Mouse (Mus musculus) urinary bladder, postnatal 36 days (tissue): ENCODE results near the gene Ppp1r9a.
"Not testable (repeated sequence)": the region's sequence is repeated elsewhere in the genome, so short reads cannot be mapped to it uniquely, and the experiment has no call there.

Experiments used
- DNase-seq, 2 experiments: peaks; one replicate each; pipeline ENCODE4 v3.0.0; 2022; ENCODE audit warnings: low spot score in 2 of 2, mixed read lengths in 1 of 2

Ppp1r9a gene

DNA sequence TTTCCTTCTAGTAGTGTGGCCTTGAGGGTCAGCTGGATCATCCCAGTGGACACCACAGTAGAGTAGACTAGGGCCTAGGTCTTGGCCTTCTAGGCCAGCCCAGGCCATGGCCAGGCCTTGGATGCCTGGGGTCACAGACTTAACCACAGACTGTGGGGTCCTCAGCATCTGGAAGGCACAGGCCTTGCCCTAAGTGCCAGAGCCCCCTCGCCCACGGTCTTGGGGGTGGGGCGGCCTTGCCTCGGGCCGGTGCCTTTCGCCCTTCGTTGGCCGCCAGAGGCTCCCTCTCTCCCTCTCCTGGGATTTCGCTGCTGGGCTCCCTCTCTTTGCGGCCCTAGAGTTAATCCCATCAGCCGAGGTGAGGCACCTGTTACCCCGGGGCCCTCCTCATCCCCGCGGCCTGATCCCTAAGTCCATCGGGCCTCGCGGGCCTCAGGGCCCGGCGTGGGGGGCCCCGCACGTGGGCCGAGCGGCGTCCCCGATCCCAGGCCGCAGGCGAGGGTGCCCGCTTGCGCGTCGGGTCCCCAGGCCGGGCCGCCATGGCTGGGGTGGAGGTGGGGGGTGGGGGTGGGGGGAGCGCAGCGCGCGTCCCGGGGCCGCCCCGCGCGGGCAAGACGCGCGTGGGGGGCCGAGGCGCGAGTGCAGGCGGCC, at the start of gene Ppp1r9a:
TSS of gene Ppp1r9a (plus strand) at position 244 of the 651 bp plus-strand sequence.
- peak; percentile 48 to 52 for DNase-seq

DNA sequence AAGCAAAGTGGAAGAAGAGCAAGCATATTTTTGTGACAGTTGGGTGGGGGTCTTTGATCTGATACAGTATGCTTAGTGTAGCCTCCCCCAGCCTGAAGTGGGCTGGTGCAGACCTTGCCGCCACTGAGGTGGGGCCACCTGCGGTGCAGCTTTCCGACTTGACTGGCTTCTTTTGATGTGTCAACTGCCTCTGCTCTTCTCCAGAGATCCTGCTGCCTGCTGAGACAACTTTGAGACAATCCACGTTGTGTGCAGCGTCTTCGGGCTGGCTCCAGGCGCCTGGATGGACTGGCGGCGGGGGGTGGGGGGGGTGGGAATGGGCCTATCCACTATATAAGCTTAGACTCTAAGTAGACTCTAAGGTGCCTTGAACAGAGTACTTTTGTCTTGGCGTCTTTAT, 47.5 kb upstream of the Ppp1r9a start:
- DNase-seq, result no peak

DNA sequence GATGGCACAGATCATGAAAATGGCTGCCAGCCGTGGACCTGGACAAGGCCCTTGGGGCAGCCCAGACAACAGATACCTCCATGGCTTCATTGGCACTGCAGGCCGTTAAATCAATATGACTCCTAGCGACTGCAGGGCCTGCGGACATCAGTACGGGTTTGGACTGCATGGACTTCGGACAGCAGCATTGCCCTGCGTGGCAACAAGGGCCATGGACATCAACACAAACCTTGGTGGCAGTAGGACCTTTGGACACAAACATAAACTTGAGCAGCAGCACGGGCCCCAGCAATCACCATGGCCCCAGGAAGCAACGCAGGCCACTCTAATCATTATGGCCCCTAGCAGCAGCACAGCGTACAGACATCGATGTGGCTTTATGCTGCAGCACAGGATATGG, 45.8 kb upstream of the Ppp1r9a start:
- no peak for DNase-seq

DNA sequence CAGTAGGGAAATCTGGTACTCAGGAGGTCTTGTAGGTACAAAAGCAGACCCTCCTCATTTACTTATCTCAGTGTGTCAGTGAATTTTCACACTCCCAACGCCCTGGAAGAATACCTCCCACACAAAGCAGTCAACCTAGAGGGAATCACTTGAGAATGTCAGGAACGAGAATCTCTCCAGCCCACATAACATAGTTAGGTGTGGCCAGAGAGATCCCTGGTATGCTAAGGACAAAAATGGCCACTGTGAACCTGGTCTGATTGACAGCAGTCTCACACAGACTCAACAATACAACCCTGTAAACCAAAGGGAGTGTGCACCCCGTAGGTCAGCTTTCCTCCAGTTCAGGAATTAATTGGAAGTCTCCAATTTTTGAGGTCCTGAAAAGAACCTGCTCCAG, 18.4 kb upstream of the Ppp1r9a start:
- no peak for DNase-seq

DNA sequence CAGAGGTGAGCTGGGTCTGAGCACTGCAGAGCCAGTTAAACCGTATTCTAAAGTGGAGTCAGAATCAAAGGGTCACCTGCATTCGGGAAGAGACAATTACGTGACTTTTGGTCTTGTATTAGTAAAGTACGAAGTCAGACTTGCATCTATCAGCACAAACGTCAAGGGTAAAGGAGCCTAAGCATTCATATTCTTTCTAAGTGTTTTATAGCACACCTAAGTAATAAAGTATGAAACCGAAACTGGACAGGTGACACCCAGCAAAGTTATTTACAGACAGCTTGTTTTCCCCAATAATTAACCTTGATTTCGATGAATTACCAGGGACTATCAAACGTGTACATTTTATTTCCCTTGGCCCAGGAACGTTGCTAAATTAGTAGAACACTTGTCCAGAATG, 13.2 kb upstream of the Ppp1r9a start:
- DNase-seq, result no peak

DNA sequence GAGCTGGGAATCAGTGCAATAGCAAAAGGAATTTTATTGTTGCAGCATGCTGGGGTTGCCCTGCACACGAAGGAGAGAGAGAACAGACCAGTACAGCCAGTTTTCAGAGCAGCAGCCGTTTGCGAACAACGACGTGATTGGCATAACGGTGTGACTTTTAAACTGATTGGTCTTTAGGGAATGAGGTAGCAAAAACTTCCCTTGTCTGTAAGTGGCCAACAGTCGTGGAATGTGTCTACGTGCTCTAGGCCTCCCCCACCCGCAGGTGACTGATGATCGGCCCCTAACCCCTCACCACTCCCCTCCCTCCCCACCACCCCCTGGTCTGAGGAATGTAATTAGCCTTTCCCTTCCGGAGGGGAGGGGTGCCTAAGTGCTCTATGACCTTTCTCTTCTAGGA, 10.3 kb upstream of the Ppp1r9a start:
- no peak for DNase-seq

DNA sequence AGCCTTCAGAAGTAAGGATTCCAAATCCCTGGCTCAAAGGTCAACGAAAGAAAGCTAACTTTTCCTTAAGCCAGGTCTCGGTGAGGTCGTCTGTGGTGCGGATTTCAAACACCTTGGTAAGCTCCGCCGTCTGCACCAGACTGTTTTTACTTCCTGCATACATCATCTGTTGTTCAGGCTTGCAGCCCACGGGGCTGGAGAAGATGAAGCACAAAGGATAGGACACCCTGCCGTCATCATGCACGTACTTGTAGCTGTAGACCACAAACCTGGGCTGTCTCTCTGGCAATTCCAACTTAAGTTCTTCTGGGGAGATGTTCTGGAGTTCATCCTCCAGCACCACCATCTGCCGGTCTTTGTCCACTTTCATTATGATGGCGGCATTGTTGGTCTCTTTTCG, 9.4 kb upstream of the Ppp1r9a start:
- DNase-seq, result not testable (repeated sequence)

DNA sequence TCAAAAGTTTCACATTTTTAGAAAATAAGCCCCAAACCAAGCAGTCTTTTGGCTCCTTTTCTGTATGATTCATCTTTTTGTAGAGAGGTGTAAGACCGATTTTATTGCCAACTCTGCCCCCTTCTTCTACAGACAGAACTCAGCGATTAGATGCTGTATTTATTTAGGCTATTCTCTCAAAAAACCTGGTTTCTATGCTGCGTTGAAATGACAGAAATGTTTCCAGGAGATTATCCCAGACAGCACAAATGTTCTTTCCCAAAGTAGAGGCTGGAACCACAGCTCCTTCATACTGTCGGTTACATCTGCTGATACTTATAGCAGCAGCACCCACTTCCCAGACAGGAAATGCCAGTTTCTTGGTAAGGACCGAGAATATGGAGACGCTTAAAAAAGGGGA, 2.8 kb upstream of the Ppp1r9a start:
- no peak for DNase-seq

DNA sequence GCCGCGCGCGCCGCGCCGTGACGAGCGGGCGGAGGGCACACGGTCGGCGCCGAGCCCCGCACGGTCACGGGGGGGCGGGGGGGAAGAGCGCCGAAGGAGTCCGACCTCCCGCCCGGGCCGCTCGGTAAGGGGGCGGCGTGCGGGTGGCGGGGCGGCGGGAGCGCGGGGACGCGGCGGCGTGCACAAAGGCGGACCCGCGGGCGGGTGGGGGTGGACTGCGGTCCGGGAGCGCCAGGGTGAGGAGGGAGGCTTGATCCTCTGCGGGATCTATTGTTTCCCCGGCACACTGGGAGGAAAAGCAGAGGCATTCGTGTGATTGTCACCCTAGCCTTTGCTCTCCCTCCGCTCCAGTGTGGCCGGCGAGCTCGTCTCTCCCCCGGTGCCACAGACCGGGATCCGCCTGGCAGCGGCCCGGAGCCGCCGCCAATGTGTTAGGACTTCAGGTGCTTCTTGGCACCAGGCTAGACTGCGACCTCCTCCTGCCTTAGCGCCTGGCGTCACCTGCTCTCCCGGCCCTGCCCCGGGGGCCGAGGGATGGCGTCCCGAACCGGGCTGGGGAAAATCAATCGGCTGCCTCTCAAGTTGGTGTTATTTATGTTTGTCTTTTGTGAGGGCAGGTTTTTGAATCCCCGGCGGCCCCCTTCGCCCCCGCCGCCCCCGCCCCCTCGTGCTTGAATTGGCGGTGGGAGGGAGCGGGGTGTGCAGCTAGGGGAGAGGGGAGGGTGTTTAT, 773 bp downstream of the Ppp1r9a start:
- peak; percentile 41 to 42 for DNase-seq

DNA sequence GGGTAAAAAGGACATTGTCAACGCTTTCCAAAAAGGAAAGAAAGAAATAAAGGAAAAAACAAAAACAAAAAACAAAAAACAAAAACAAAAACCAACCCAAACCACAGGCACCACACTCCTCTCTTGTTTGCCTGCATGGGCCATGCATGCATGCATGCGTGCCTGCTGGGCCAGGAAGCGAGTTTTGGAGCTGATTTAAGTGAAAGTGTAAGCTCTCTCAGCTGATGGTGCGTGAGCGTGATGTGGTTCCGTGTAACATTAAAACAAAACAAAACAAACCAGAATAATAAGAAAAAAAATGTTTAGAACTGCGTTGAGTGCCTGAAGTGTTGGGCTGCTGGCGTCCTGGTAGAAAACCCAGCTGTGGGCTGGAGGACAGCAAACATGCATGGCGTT, 1.3 kb downstream of the Ppp1r9a start:
- DNase-seq, result peak; percentile 3 to 14

DNA sequence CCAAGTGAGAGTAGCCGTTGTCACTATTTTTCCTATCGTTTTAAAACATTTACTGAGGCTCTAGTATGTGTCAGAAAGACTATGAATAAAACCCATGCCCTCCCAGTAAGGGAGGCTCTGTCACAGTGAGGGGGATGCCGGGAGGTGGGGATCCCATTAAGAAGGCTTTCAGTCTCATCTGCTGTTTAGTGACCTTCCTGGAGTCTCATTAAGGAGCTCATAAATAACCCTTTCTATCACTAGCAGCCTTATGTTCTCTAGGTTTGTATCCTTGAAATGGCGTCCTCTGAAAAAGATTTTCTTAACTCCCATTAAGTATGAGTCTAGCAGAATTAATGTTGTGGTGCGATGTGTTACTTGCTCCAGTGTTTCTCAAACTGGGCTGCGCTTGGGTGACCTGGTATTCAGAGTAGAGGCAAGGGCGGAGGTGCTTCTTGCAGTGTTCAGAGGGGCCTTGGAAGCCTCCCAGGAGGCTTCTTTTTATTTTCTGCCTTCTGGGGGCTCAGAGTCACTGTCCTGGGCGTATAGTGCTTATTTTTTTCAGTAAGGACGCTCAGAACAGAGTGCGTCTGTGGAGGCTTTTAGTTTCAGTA, 7.4 kb downstream of the Ppp1r9a start:
- no peak for DNase-seq

DNA sequence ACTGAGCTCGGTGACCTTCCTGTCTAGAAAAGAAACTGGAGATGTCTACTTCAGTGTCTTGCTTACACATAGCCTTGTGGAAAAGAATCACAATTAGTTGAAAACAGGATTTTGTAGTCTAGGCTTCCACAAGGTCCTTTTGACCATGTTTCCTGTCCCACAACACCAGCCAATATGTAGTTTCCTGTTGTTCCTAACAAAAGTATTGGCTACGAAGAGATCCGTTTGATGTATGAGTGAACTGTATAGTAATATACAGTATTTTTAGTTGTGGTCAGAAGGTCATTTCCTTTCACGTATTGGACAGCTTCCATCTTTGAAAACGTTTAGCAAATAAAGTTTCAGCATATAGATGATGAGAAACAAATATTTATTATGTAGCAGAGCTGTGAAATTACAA, 15.8 kb downstream of the Ppp1r9a start:
- DNase-seq, result no peak

DNA sequence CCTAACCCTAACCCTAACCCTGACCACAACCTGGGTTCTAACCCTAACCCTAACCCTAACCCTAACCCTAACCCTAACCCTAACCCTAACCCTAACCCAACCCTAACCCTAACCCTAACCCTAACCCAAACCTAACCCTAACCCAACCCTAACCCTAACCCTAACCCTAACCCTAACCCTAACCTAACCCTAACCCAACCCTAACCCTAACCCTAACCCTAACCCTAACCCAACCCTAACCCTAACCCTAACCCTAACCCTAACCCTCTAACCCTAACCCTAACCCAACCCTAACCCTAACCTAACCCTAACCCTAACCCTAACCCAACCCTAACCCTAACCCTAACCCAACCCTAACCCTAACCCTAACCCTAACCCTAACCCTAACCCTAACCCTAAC, 21.1 kb downstream of the Ppp1r9a start:
- DNase-seq, result not testable (repeated sequence)

DNA sequence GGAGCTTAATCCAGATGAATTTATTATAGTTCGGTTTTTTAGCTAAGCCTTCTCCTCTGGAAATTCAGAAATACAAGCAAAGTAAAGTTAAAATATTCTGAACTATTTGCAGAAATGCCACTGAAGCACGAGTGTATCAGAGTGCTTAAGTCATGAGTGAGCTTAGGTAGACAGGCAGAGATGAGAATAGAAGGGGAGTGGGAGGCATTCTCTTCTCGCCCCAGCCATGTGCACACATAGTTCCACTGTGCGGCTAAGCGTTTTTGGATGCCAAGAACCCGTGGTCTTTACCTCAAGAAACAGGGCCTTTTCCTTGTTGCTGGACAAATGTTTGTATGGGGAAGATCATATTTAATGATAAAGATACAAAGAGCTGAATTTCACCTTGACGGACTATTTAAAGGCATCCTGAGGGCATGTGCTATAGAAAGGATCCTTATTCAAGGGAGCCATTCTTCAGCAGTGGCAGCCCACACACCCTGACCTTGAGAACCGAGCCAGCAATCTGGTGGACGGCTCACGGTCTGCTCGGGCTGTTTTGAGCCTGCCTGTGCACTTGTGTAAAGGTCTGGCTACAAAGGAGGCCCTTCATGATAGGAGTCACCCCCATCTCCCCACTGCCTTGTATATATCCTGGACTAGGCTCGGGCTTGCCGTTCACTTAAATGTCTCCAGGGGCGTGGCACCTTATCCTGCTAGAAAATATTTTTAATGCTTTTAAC, 23.4 kb downstream of the Ppp1r9a start:
- DNase-seq, result no peak

DNA sequence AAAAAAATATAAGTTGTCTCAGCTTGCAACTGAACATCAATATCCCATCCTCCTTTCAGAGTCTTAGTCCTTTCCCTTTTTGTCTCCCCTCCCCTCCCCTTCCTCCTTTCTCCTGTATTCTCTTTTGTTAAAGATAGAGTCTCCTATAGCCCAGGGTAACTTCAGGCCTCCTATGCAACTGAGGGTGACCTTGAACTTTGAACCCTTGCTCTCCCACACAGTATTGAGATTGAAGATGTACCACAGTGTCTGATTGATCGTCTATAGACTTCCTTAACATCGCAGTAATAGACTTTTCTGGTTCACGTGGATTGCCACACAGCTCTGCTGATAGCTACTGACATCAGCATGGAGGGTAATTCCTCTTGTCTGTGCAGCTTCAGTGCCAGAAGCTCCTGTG, 27.6 kb downstream of the Ppp1r9a start:
- no peak for DNase-seq

DNA sequence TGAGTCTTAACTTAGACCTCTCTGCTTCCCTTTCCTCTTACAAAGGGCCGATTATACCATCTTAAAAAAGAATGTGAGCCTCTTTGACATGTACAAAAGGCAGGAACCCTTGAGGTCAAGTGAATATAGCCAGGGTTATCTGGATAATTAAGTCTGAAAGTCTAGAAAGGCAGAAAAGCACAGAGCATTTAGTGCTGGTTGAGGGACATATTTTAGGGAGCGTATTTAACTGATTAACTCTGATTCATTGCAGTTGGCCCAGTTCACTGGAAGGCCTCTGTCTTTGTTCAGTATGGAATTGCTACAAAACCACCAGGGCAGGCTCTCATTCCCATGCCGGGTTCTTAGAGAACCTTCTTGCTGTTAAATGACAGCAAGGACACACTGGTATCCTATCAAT, 36.2 kb downstream of the Ppp1r9a start:
- no peak for DNase-seq

DNA sequence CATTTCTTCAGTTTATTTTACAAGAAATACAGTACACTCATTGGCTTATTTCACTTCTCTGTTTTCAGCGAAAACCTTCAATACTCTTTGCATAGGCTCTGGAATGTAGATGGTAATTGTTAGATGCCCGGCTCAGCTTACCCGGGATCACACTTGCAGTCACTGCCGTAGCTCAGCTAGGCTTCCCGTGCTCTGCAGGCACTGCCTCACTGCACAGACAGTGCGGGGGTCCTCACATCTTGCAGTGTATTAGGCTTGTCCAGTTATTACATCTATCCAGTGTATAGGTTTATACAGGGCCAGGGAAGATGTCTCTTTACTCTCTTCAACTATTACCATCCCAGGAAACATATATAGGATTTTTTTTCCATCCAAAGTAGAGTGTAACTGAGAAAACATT, 37.4 kb downstream of the Ppp1r9a start:
- no peak for DNase-seq

DNA sequence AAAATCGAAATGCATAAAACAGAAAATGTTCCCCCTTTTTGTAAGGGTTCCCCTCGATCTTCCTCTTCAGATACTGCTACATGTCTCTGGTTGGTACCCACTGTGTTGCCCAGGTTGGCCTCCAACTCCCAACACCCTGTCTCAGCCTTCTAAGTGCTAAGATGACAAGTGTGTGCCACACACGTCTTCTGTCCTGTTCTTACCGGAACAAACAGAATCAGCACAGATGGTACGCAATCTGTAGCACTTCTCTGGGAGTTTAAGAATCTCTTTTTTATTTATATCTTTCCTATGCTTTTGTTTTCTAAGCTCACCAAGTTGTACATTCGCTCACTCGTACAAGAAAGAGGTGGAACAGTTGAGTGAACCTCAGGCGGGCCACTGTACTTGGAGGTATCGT, 37.9 kb downstream of the Ppp1r9a start:
- DNase-seq, result no peak

DNA sequence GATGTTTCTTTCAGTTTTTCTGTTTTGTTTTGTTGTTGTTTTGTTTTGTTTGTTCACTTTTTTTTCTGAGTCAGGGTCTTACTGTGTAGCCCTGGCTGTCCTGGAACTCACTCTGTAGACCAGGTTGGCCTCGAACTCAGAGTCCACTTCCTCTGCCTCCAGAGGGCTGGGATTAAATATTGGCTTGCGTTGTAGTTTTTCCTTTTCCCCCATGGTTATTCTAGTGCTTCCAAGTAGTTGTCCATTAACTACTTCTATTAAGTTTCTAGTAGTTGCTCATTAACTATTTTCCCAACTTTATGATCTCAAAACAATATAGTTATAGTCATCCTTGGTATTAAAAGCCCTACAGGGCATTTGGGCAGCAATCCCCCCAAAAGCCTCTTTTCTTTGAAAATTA, 41.1 kb downstream of the Ppp1r9a start:
- DNase-seq, result no peak

DNA sequence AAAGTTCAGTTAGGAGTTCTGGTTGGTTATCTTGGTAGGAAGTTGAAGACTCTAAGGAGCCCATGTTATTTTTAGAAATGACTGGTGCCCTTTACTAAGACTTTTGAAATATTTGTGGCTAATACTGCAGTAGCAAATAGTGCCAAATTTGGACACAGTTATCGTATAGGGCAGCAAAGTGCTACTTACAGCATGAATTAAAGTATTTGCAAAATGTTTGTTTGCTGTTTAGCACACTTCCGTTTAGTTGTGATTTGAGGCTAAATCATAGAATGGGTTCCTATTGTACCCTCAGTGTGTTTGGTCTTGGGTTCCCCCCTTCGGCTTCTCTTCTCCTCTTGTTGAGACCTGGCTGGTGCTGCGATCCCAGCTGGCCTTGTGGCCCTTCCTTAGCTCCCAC, 45.3 kb downstream of the Ppp1r9a start:
- no peak for DNase-seq

DNA sequence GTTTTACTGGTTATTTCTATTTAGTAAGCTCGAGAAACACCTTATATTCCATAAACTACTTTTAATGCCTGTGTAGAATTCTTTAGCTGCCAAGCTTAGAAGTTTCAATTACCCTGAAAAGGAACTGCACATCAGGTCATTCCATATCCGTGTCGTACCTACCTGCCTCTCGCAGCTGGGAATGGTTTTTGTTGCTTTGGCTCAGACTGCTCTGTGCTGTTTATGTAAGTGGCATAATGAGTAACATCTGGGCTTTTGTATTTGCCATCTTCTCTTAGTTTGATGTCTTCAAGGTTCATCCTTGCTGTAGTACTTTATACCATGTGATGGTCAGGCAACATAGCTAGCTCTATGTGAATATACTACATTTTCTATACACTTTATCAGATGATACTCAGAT, 47.0 kb downstream of the Ppp1r9a start:
- no peak for DNase-seq

DNA sequence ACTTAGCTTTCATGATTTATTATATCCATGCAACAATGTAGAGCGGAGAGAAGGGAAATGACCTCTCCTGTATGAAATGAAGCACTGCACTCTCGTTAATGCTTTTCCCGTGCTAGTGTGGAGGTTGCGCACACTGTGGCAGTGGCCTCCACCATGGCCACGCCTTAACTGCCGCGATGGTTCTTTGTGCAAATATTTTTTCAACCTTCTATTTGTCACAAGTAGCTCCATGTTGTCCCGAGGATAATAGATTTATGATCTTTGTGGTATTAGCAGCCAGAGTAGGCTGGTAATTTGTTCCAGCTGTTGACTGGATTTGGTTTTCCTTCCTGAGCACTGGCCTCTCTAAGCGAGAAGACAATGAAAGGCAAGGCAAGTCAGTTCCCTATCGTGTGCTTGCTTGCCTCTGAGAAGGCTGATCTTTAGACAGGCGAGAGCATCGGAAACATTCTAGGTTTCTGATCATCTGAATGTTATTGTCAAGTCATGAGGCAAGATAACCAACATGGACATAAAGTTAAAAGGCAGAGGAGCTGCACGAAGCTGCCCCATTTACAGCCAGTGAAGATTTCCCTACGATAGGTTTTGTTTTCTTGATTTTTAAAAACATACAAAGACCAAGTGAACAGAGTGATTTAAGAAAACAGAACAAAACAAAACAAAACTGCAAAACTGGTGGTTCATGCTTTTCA, 50.5 kb downstream of the Ppp1r9a start:
- DNase-seq, result no peak
